Mouse (Mus musculus) forebrain, embryonic 12.5 days (tissue): ENCODE measurements around the gene Timd2. TPM values are rescaled to one million over a fixed set of nuclear protein-coding genes. Genes with fewer than 3 reads are reported as not detected.
"Not testable (repeated sequence)": the region's sequence is repeated elsewhere in the genome, so short reads cannot be mapped to it uniquely, and the experiment has no call there.

Experiments
- ATAC-seq: fragments of 200-750 bp; cut with Nextera tagmentation; 2 replicates; pipeline ENCODE4 v1.8.0; 2017; ENCODE audit warnings: moderate TSS enrichment; ENCODE audit not compliant: low FRiP score
- H3K27ac ChIP-seq: fragments of 300-500 bp; sonication (generic); 2 replicates; pipeline ENCODE4 v1.5.1; 2016; ENCODE audit warnings: mild to moderate bottlenecking
- H3K27me3 ChIP-seq: fragments of 300-500 bp; sonication (generic); 2 replicates; pipeline ENCODE4 v1.6.1; 2016; ENCODE audit warnings: mild to moderate bottlenecking
- H3K36me3 ChIP-seq: fragments of 300-500 bp; sonication (generic); replicated peaks from 2 replicates; pipeline ENCODE4 v1.6.1; 2016; ENCODE audit warnings: mild to moderate bottlenecking
- H3K4me1 ChIP-seq: fragments of 300-500 bp; sonication (generic); 2 replicates; pipeline ENCODE4 v1.6.1; 2016
- H3K4me2 ChIP-seq: fragments of 300-500 bp; sonication (generic); 2 replicates; pipeline ENCODE4 v1.6.1; 2016; ENCODE audit warnings: mild to moderate bottlenecking, moderate library complexity
- H3K4me3 ChIP-seq: fragments of 300-500 bp; sonication (generic); replicated peaks from 2 replicates; pipeline ENCODE4 v1.5.1; 2016; ENCODE audit warnings: mild to moderate bottlenecking
- H3K9ac ChIP-seq: fragments of 300-500 bp; sonication (generic); 2 replicates; pipeline ENCODE4 v1.6.1; 2016; ENCODE audit warnings: mild to moderate bottlenecking
- H3K9me3 ChIP-seq: fragments of 300-500 bp; sonication (generic); 2 replicates; pipeline ENCODE4 v1.6.1; 2016
- WGBS: fragments of 180-500 bp; shearing (Covaris S2); methylation state at CpG from one replicate; pipeline ENCODE4 v1.1.7; 2016; 5-methylcytosine and 5-hydroxymethylcytosine counted together
- polyA plus RNA-seq: library from polyadenylated mRNA; unstranded; fragments of >200 nt; fragmentation: Nextera tagmentation; extraction: Ambion mirVana; gene quantifications from 2 replicates; pipeline ENCODE4 v1.2.1, GENCODE M21; 2016

Timd2 gene
- polyA plus RNA-seq, 1 experiment from 2014 or later: not detected

- ATAC-seq: no peak
- Histone ChIP-seq H3K9me3 (no peaks in the 10 kb centered on the region), H3K27ac (no peak overlapping the region), H3K4me1 (no peaks in the 10 kb centered on the region), H3K9ac (no peak overlapping the region), H3K4me3 (no peak overlapping the region), H3K27me3 (no peaks in the 10 kb centered on the region), H3K36me3 (no peaks in the 10 kb centered on the region), H3K4me2 (no peak overlapping the region)
- WGBS: 80% methylated on average over 3 of the region's 3 CpGs
These were observed 70.3 kb downstream of the Timd2 start for GRCm38 (mm10) chr11:46636568-46636967.

GRCm38 (mm10) chr11:46635516-46635915, 71.3 kb downstream of the Timd2 start:
- H3K9me3 ChIP-seq, H3K27ac ChIP-seq, ATAC-seq, H3K27me3 ChIP-seq, H3K4me2 ChIP-seq, H3K4me3 ChIP-seq, H3K9ac ChIP-seq, H3K36me3 ChIP-seq, H3K4me1 ChIP-seq: not testable (repeated sequence)
- WGBS: 80% methylated on average over 4 of the region's 4 CpGs

- Histone ChIP-seq H3K4me2 (no peak overlapping the region), H3K4me1 (no peaks in the 10 kb centered on the region), H3K4me3 (no peak overlapping the region), H3K27ac (no peak overlapping the region), H3K9me3 (no peaks in the 10 kb centered on the region), H3K9ac (no peak overlapping the region), H3K27me3 (no peaks in the 10 kb centered on the region), H3K36me3 (no peaks in the 10 kb centered on the region)
- peak; percentile 63 for ATAC-seq
- WGBS: 28% methylated on average over 3 of the region's 3 CpGs
These were observed 75.2 kb downstream of the Timd2 start for GRCm38 (mm10) chr11:46631635-46632034.

- Histone ChIP-seq H3K9ac (no peak within 1 kb of the TSS), H3K36me3 (no peaks in the 10 kb centered on the region), H3K27me3 (no peaks in the 10 kb centered on the region), H3K4me3 (no peak within 1 kb of the TSS), H3K4me2 (no peak within 1 kb of the TSS), H3K4me1 (no peaks in the 10 kb centered on the region), H3K9me3 (no peaks in the 10 kb centered on the region), H3K27ac (no peak within 1 kb of the TSS)
- no peak for ATAC-seq
- 83% methylated on average over 2 of the region's 2 CpGs for WGBS
These were observed 77.6 kb downstream of the Timd2 start, which contains the start of gene Dppa1 for GRCm38 (mm10) chr11:46629211-46629795. TSS of gene Dppa1 (minus strand) at chr11:46629261.

- Histone ChIP-seq H3K9me3 (no peaks in the 10 kb centered on the region), H3K4me2 (no peak overlapping the region), H3K4me1 (no peaks in the 10 kb centered on the region), H3K9ac (no peak overlapping the region), H3K27ac (no peak overlapping the region), H3K36me3 (no peaks in the 10 kb centered on the region), H3K27me3 (no peaks in the 10 kb centered on the region), H3K4me3 (no peak overlapping the region)
- no peak for ATAC-seq
- 80% methylated on average over 7 of the region's 7 CpGs for WGBS
These were observed 86.3 kb downstream of the Timd2 start for GRCm38 (mm10) chr11:46620414-46621168.

- Histone ChIP-seq H3K4me1 (no peaks in the 10 kb centered on the region), H3K27me3 (no peaks in the 10 kb centered on the region), H3K4me2 (no peak overlapping the region), H3K9me3 (no peaks in the 10 kb centered on the region), H3K36me3 (no peaks in the 10 kb centered on the region), H3K4me3 (no peak overlapping the region), H3K9ac (no peak overlapping the region), H3K27ac (no peak overlapping the region)
- ATAC-seq: no peak
- 88% methylated on average over 1 of the region's 1 CpGs for WGBS
These were observed 86.9 kb downstream of the Timd2 start for GRCm38 (mm10) chr11:46619929-46620328.

Other genes with a start within 250 kb of the Timd2 start
- not detected in 2 replicates for gene Gm12169, start 182.8 kb downstream of the Timd2 start, polyA plus RNA-seq
- not detected in 2 replicates for gene BC053393, start 135.5 kb downstream of the Timd2 start, polyA plus RNA-seq
- not detected in 2 replicates for gene Dppa1, start 77.8 kb downstream of the Timd2 start, polyA plus RNA-seq
- not detected in 2 replicates for gene Havcr1, start 28.0 kb upstream of the Timd2 start, polyA plus RNA-seq
- gene Timd4, start 103.7 kb upstream of the Timd2 start, polyA plus RNA-seq: 0.42 TPM in 1 of 2 replicates, not detected in the other